Mouse (Mus musculus) embryonic fibroblast, embryonic 13.5 days (primary cell): ENCODE data around the gene Ncln.

ENCODE experiments used
- CTCF ChIP-seq: IDR thresholded peaks from 2 replicates; pipeline ENCODE4 v1.5.1; 2011; ENCODE audit warnings: mild to moderate bottlenecking, control low read depth, low read length, moderate library complexity, borderline replicate concordance; ENCODE audit not compliant: insufficient read depth
- POLR2A ChIP-seq: IDR thresholded peaks from 2 replicates; pipeline ENCODE4 v1.6.1; 2011; ENCODE audit warnings: low read depth, mild to moderate bottlenecking, control low read depth, low read length, moderate library complexity

DNA sequence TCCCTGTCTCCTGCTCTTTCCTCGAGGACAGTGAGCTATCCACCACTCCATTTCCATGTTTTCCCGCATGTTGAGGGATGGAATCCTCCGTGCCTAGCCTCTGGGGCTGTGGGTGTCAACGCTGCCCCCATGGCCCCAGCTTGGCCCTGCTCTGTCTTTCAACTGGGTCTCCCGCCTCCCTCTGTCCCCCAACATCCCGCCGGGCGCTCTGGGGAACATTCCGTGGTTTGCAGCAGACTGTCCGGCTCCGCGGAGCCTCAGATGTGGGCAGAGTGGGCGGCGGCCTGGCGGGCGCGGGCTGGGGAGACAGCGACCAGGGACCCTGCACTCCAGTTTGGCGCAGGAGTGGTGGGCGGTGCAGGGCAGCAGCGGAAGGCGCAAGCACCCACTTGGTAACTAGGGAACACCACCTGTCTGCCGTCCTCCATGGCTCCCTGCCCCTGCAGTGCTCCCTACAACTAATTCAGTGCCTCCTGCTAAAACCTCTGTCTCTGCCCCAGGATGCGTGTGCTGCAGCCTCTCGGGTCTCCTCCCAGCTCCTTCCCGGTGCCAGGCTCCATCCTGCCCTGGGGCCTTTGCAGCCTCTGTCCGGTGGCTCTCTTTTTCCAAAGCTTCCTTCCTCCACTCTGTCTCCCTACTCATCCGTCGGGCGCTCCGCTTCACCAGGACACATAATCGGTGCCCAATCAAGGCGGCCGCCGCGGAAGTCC is 43.8 kb downstream of the Ncln start:
- TF ChIP-seq POLR2A = no peak
- TF ChIP-seq CTCF = no peak
